Mouse (Mus musculus): ENCODE measurements at regions not wholly inside any gene's neighbourhood (a gene's known extent, or its start where the extent isn't known, plus 50 kb on each side); places are given as distances from the start of the nearest gene placed in this dataset.

GRCm38 (mm10) chr1:90390422-90390821 lies 186.6 kb downstream of the Ackr3 start:
- TF ChIP-seq TAL1 (IDR thresholded peaks at IDR 0.05; ENCODE audit: low read length) (no peak), GATA1 (IDR thresholded peaks at IDR 0.05; ENCODE audit: low read length) (no peak)

Measured in erythroblast, embryonic 14.5 days (primary cell).